Mouse (Mus musculus) gastrocnemius, adult 2 months (tissue): ENCODE results near the gene Mgat4e. TPM values are rescaled to one million over a fixed set of nuclear protein-coding genes. Genes with fewer than 3 reads are reported as not detected.

Experiments
- DNase-seq: peaks from one replicate; pipeline ENCODE4 v3.0.0; 2022
- H3K27ac ChIP-seq: fragments of 200-600 bp; 2 replicates; pipeline ENCODE4 v1.8.1; 2022; ENCODE audit warnings: mild to moderate bottlenecking
- H3K4me3 ChIP-seq: fragments of 200-600 bp; 2 replicates; pipeline ENCODE4 v1.8.1; 2022; ENCODE audit warnings: mild to moderate bottlenecking, moderate library complexity
- CTCF ChIP-seq: fragments of 200-600 bp; IDR thresholded peaks from 2 replicates; pipeline ENCODE4 v1.8.1; 2022; ENCODE audit warnings: antibody characterized with exemption, mild to moderate bottlenecking, moderate library complexity
- intact Hi-C: fragments of 180-260 bp; cut with DNase I; formaldehyde crosslinking; loops from one replicate; pipeline ENCODE4 v1.15.1; 2025
- total RNA-seq, 2 experiments: library from RNA; stranded (reverse); gene quantifications; 2 replicates each; pipeline ENCODE4 v1.2.3; 2021

Gene Mgat4e
- total RNA-seq, 2 experiments from 2014 or later, result not detected

DNA sequence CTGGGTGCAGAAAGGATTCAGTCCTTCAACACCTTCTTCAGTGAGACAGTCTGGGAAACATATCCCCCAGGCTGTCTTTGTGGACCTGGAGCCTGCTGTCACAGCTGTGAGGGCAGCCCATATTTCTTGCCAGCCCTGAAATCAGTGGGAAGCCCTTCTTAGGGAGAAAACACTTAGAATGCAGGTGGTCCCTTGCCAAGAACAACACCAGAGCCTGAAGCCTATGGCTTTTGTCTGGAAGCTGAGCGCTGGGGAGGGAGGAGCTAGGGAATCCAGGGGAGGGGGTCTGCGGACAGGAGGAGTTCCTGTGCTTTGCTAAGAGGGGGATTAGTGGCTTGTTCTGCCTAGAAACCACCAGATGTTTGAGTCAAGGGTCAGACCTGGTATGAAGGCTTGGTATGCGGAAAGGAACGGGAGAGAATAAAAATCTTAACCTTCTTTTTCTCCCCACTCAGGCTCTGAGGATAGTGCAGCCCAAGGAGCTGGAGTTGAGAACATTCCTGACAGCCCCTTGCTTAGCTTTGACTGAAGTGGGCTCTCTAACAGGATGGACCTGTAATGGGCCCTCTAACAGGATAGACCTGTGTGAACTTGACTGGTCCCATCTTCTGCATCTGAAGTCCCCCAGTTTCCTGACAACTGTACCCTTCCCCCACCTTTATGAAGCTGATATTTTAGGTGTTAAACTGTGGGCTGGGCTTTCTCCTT, 32.8 kb downstream of the Mgat4e start:
- Histone ChIP-seq H3K4me3 (no peak overlapping the region), H3K27ac (no peak overlapping the region)
- no peak for TF ChIP-seq CTCF
- DNase-seq, result no peak
- intact Hi-C loops, result loop anchor here (5.0 kb wide), 3 partner anchors 41 to 91 kb away; no protein-coding TSS in a partner anchor

DNA sequence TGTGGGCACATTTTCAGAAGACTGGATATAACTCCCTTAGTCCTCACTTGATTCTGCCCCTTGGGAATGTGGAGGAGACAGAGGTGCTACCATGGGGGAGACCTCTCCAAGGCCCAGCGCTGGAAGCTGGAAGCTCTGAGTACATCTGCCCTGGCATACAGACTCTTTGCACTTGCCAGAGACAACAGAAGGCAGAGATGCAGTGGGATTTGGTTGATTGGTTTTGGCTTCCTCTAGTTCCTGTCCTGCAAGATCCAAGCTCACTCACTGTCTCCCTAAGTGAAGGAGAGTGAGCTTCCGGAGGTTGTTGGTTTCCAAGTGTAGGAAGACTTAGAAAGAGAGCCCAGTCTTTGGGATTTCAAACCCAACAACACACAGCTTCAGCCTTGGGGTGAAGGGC, 33.6 kb downstream of the Mgat4e start:
- no peak for DNase-seq
- no peak overlapping the region for H3K27ac ChIP-seq
- no peak overlapping the region for H3K4me3 ChIP-seq
- no peak for TF ChIP-seq CTCF
- intact Hi-C loops, result loop anchor here (5.0 kb wide), 3 partner anchors 41 to 91 kb away; no protein-coding TSS in a partner anchor

DNA sequence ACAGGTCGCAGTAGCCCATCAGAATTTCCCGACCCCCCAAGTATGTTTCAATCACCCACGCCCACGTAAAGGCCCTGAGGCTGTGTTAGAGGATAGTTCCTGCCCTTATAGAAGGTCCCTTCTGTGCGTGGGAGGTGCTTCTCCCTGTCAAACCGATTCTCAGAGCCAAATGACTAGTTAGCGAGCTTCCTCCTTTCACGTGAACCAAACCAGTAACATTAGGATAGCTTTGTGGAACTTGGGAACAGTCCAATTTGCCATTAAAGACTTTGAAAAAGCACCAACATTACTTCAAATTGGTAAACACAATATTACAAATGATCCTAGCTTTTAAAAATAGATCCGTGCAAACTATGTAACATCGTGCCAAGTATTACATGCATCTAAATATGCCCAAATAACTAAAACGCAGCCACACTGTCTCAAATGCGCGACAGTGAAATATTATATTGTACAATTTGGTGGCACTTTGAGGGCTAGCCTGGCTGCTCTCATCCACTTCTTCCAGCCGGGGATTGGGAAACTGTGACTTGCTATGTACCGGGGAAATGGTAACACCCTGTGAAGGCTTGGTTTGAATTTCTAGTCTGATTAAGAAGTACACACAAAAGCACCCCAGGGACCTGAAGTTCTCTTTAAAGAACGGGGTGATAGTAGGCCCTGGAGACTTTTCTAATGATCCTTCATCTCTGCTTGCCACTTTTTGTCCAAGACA, 35.4 kb downstream of the Mgat4e start:
- H3K27ac ChIP-seq, result no peak overlapping the region; the same call in 1 of the 2 replicates
- DNase-seq, result no peak
- intact Hi-C loops, result no loop called here
- H3K4me3 ChIP-seq, result peak overlapping the region; percentile 72
- no peak for TF ChIP-seq CTCF

DNA sequence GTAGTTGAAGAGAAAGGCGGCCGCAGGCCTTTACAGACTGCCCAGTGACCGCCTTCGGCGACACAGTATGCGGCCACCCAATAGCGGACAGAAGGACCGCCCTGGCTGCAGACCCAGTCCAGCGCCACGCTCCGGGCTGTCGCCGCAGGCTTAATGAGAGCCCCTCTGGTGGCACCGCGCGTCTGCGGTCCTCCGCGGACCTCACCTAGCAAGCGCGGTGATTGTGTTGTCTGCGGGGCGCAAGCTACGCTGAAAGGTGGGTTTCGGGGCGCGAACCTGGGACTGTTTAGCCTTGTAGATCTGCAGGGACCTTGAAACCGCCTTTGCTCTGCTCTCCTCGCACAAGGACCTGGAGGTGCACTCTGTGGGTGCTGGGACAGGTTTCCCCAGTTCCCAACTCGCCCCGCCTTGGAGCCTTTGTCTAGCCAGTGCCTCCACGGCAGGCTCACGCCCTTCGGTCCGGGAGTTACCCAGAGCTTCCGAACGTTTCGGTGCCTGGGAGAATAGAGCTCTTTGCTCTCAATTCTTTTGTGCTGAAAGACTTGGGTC, 36.1 kb downstream of the Mgat4e start:
- no peak for TF ChIP-seq CTCF
- intact Hi-C loops, result no loop called here
- Histone ChIP-seq H3K27ac (no peak overlapping the region; the same call in 1 of the 2 replicates), H3K4me3 (peak overlapping the region; percentile 72)
- peak; percentile 47 for DNase-seq

DNA sequence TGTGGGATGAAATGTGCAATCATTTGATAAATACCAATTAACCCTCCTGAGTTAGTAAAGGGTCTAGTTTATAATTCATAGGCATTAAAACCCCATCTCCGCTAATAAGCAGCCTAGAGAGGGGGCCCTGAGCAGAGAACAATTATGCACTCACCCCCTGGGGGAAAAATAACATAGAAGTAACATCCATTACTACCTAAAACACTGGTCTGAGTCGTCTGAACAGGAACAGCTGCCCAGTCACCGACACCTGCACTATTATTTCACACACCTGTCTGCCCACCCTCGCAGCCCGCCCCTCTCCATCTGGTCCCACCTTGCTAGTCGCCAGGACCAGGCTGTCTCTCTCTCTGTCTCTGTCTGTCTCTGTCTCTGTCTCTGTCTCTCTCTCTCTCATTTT, 36.9 kb downstream of the Mgat4e start:
- TF ChIP-seq CTCF, result no peak

GRCm38 (mm10) chr1:134512183-134512582, 37.3 kb downstream of the Mgat4e start:
- Histone ChIP-seq H3K27ac (no peak overlapping the region), H3K4me3 (no peak overlapping the region)
- DNase-seq, result no peak
- intact Hi-C loops, result no loop called here
- no peak for TF ChIP-seq CTCF

More for the DNA sequence above, 36.9 kb downstream of the Mgat4e start:
- Histone ChIP-seq H3K4me3 (no peak overlapping the region), H3K27ac (no peak overlapping the region)
- no peak for DNase-seq
- intact Hi-C loops, result no loop called here

- TF ChIP-seq CTCF, result no peak
- DNase-seq, result no peak
- intact Hi-C loops, result no loop called here
- Histone ChIP-seq H3K4me3 (no peak overlapping the region), H3K27ac (no peak overlapping the region)
Observed at GRCm38 (mm10) chr1:134510018-134510417, 39.5 kb downstream of the Mgat4e start.

DNA sequence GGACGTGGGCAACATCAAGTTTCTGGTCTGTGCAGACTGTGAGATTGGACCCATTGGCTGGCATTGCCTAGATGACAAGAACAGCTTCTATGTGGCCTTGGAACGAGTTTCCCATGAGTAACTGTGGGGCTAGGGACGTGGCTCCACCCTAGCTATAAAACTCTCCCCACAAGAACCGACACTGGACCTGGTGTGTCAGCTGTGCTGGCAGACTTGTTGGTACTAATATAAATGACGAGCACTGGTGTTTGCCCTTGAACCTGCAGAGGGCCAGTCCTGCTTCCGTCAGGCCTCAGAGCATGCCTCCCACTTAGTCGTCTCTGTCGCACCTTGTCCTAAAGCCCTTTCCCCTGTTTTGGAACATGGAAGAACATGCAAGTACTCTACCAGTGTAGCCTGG, 43.3 kb downstream of the Mgat4e start:
- no peak overlapping the region for H3K4me3 ChIP-seq
- DNase-seq, result no peak
- intact Hi-C loops, result no loop called here
- no peak overlapping the region for H3K27ac ChIP-seq
- TF ChIP-seq CTCF, result no peak

- no peak for TF ChIP-seq CTCF
- intact Hi-C loops, result no loop called here
- H3K27ac ChIP-seq, result no peak overlapping the region
Observed at GRCm38 (mm10) chr1:134500916-134501315, 48.6 kb downstream of the Mgat4e start.

GRCm38 (mm10) chr1:134495991-134496390, 53.5 kb downstream of the Mgat4e start:
- no peak for DNase-seq
- peak overlapping the region; percentile 38; the same call in 1 of the 2 replicates for H3K27ac ChIP-seq
- intact Hi-C loops, result no loop called here
- peak overlapping the region; percentile 97 for H3K4me3 ChIP-seq
- TF ChIP-seq CTCF, result no peak

More at GRCm38 (mm10) chr1:134500916-134501315, 48.6 kb downstream of the Mgat4e start:
- no peak overlapping the region for H3K4me3 ChIP-seq
- DNase-seq, result no peak

- no peak for TF ChIP-seq CTCF
- peak overlapping the region; percentile 97 for H3K4me3 ChIP-seq
- no peak for DNase-seq
- intact Hi-C loops, result no loop called here
- peak overlapping the region; percentile 96 for H3K27ac ChIP-seq
Observed at GRCm38 (mm10) chr1:134495216-134495539, 54.3 kb downstream of the Mgat4e start.

GRCm38 (mm10) chr1:134494428-134495215, 54.9 kb downstream of the Mgat4e start, which contains the start of gene Rabif:
TSS of gene Rabif (plus strand) at chr1:134494648.
- Histone ChIP-seq H3K27ac (peak within 1 kb of the TSS; percentile 96), H3K4me3 (peak within 1 kb of the TSS; percentile 97)
- peak; percentile 100 for DNase-seq
- peak; percentile 52 for TF ChIP-seq CTCF
- intact Hi-C loops, result loop anchor here (5.0 kb wide), 2 partner anchors 37 to 82 kb away; partner anchors contain the start of gene Klhl12
